Mouse (Mus musculus): Measurements from ENCODE around the gene Hunk. TPM values are rescaled to one million over a fixed set of nuclear protein-coding genes. Genes with fewer than 3 reads are reported as not detected.

The Hunk gene
- total and polyA plus RNA-seq, 3 experiments = 0.01 TPM; not detected in 2

- no peak overlapping the region for H3K4me3 ChIP-seq (ENCODE audit: control insufficient read depth in 1 of 2, insufficient read depth in 1 of 2, low read depth in 2 of 2, low read length in 2 of 2)
- H3K79me2 ChIP-seq (ENCODE audit: control insufficient read depth, insufficient read depth, low read length, poor library complexity) = no peaks in the 10 kb centered on the region
- no peaks in the 10 kb centered on the region for H3K36me3 ChIP-seq (ENCODE audit: control insufficient read depth in 1 of 2, insufficient read depth in 2 of 2, low read length in 2 of 2)
- no peaks in the 10 kb centered on the region for H3K27me3 ChIP-seq (ENCODE audit: control insufficient read depth in 1 of 2, insufficient read depth in 2 of 2, low read length in 2 of 2)
- H3K9ac ChIP-seq (ENCODE audit: control insufficient read depth, low read depth, low read length, poor library complexity, severe bottlenecking) = no peak overlapping the region
- no peaks in the 10 kb centered on the region for H3K4me1 ChIP-seq (ENCODE audit: control insufficient read depth in 1 of 2, insufficient read depth in 2 of 2, low read length in 2 of 2)
- TF ChIP-seq ZMIZ1 (IDR thresholded peaks at IDR 0.05; ENCODE audit: low read depth, low read length) (no peak), ZKSCAN1 (IDR thresholded peaks at IDR 0.05; ENCODE audit: low read depth, low read length) (no peak), ELF1 (IDR thresholded peaks at IDR 0.05; ENCODE audit: low read depth, low read length) (no peak), TAL1 (IDR thresholded peaks at IDR 0.05; ENCODE audit: low read length) (no peak), GABPA (IDR thresholded peaks at IDR 0.05; ENCODE audit: low read depth, low read length) (no peak), BHLHE40 (IDR thresholded peaks at IDR 0.05; ENCODE audit: borderline replicate concordance, low read depth, low read length) (no peak), CHD2 (IDR thresholded peaks at IDR 0.05; ENCODE audit: low read length) (no peak), NELFE (IDR thresholded peaks at IDR 0.05; ENCODE audit: low read depth, low read length) (no peak), ZNF384 (IDR thresholded peaks at IDR 0.05; ENCODE audit: low read depth, low read length) (no peak), E2F4 (IDR thresholded peaks at IDR 0.05; ENCODE audit: borderline replicate concordance, low read depth, low read length) (no peak), POLR2AphosphoS2 (IDR thresholded peaks at IDR 0.05; ENCODE audit: low read length) (no peak), CTCF (IDR thresholded peaks at IDR 0.05 in 2 of 3, conservative IDR thresholded peaks at IDR 0.05 in 1 of 3; ENCODE audit: control insufficient read depth in 1 of 3, insufficient read depth in 1 of 3, low read depth in 2 of 3, low read length in 3 of 3, poor library complexity in 1 of 3, severe bottlenecking in 1 of 3) (no peak), MAZ (IDR thresholded peaks at IDR 0.05; ENCODE audit: low read depth, low read length) (no peak), MEF2A (IDR thresholded peaks at IDR 0.05; ENCODE audit: extremely low read depth, insufficient replicate concordance, low read depth, low read length, poor library complexity, severe bottlenecking) (no peak), MAX (IDR thresholded peaks at IDR 0.05; ENCODE audit: low read length) (no peak), SIN3A (IDR thresholded peaks at IDR 0.05; ENCODE audit: low read length) (no peak)
- DNase-seq (ENCODE audit: low read depth, low spot score) = no peak
- no peaks in the 10 kb centered on the region for H3K9me3 ChIP-seq (replicated peaks; ENCODE audit: insufficient read depth, low read length)
- H3K27ac ChIP-seq (ENCODE audit: control insufficient read depth, low read depth, low read length) = no peak overlapping the region
Observed at GRCm38 (mm10) chr16:90405599-90405998, 19.8 kb downstream of the Hunk start.

GRCm38 (mm10) chr16:90407541-90408289, 21.9 kb downstream of the Hunk start:
- no peaks in the 10 kb centered on the region for H3K9me3 ChIP-seq (replicated peaks; ENCODE audit: insufficient read depth, low read length)
- H3K4me1 ChIP-seq (ENCODE audit: control insufficient read depth in 1 of 2, insufficient read depth in 2 of 2, low read length in 2 of 2) = no peaks in the 10 kb centered on the region
- H3K79me2 ChIP-seq (ENCODE audit: control insufficient read depth, insufficient read depth, low read length, poor library complexity) = no peaks in the 10 kb centered on the region
- DNase-seq (ENCODE audit: low read depth, low spot score) = no peak
- H3K9ac ChIP-seq (ENCODE audit: control insufficient read depth, low read depth, low read length, poor library complexity, severe bottlenecking) = no peak overlapping the region
- no peak overlapping the region for H3K4me3 ChIP-seq (ENCODE audit: control insufficient read depth in 1 of 2, insufficient read depth in 1 of 2, low read depth in 2 of 2, low read length in 2 of 2)
- H3K27me3 ChIP-seq (ENCODE audit: control insufficient read depth in 1 of 2, insufficient read depth in 2 of 2, low read length in 2 of 2) = no peaks in the 10 kb centered on the region
- H3K36me3 ChIP-seq (ENCODE audit: control insufficient read depth in 1 of 2, insufficient read depth in 2 of 2, low read length in 2 of 2) = no peaks in the 10 kb centered on the region
- H3K27ac ChIP-seq (ENCODE audit: control insufficient read depth, low read depth, low read length) = no peak overlapping the region
- TF ChIP-seq MYC (IDR thresholded peaks at IDR 0.05; ENCODE audit: low read depth, low read length) = no peak
- TF ChIP-seq TCF12 (IDR thresholded peaks at IDR 0.05; ENCODE audit: low read depth, low read length) = no peak
- TF ChIP-seq SIN3A (IDR thresholded peaks at IDR 0.05; ENCODE audit: low read length) = no peak

All from MEL (cell line).